Mouse (Mus musculus): ENCODE data around the gene Cpm.
"Not testable (repeated sequence)": the region's sequence is repeated elsewhere in the genome, so short reads cannot be mapped to it uniquely, and the experiment has no call there.

The Cpm gene

GRCm38 (mm10) chr10:117607051-117607803 lies 22.1 kb upstream of the Cpm start:
- DNase-seq, result no peak

GRCm38 (mm10) chr10:117607804-117608279 lies 21.5 kb upstream of the Cpm start:
- DNase-seq, result no peak

- no peak for DNase-seq
These were observed 20.8 kb upstream of the Cpm start for GRCm38 (mm10) chr10:117608487-117608886.

GRCm38 (mm10) chr10:117608988-117609809 lies 20.1 kb upstream of the Cpm start:
- DNase-seq, result no peak

GRCm38 (mm10) chr10:117609810-117610090 lies 19.6 kb upstream of the Cpm start:
- DNase-seq, result no peak

GRCm38 (mm10) chr10:117610160-117610764 lies 19.0 kb upstream of the Cpm start:
- DNase-seq, result no peak

GRCm38 (mm10) chr10:117610794-117611384 lies 18.4 kb upstream of the Cpm start:
- DNase-seq, result no peak

GRCm38 (mm10) chr10:117611503-117611902 lies 17.8 kb upstream of the Cpm start:
- DNase-seq, result no peak

GRCm38 (mm10) chr10:117611976-117612375 lies 17.3 kb upstream of the Cpm start:
- no peak for DNase-seq

GRCm38 (mm10) chr10:117612621-117613584 lies 16.4 kb upstream of the Cpm start:
- DNase-seq, result no peak

- no peak for DNase-seq
These were observed 15.3 kb upstream of the Cpm start for GRCm38 (mm10) chr10:117613960-117614359.

- DNase-seq, result no peak
These were observed 14.9 kb upstream of the Cpm start for GRCm38 (mm10) chr10:117614387-117614786.

GRCm38 (mm10) chr10:117615239-117615638 lies 14.1 kb upstream of the Cpm start:
- no peak for DNase-seq

- DNase-seq, result no peak
These were observed 13.6 kb upstream of the Cpm start for GRCm38 (mm10) chr10:117615746-117616145.

GRCm38 (mm10) chr10:117616191-117616680 lies 13.1 kb upstream of the Cpm start:
- no peak for DNase-seq

GRCm38 (mm10) chr10:117616765-117617164 lies 12.5 kb upstream of the Cpm start:
- not testable (repeated sequence) for DNase-seq

GRCm38 (mm10) chr10:117617568-117618345 lies 11.5 kb upstream of the Cpm start:
- DNase-seq, result no peak

GRCm38 (mm10) chr10:117619041-117619861 lies 10.0 kb upstream of the Cpm start:
- DNase-seq, result no peak

- DNase-seq, result no peak
These were observed 9.5 kb upstream of the Cpm start for GRCm38 (mm10) chr10:117619862-117620179.

GRCm38 (mm10) chr10:117620530-117620929 lies 8.8 kb upstream of the Cpm start:
- DNase-seq, result no peak

Data from kidney, postnatal 14 days (tissue).